Mouse (Mus musculus): Measurements from ENCODE around the gene Kcnab1. TPM values are rescaled to one million over a fixed set of nuclear protein-coding genes. Genes with fewer than 3 reads are reported as not detected.

Gene Kcnab1
- polyA plus RNA-seq, 1 experiment from 2014 or later, result 3.3 TPM

DNA sequence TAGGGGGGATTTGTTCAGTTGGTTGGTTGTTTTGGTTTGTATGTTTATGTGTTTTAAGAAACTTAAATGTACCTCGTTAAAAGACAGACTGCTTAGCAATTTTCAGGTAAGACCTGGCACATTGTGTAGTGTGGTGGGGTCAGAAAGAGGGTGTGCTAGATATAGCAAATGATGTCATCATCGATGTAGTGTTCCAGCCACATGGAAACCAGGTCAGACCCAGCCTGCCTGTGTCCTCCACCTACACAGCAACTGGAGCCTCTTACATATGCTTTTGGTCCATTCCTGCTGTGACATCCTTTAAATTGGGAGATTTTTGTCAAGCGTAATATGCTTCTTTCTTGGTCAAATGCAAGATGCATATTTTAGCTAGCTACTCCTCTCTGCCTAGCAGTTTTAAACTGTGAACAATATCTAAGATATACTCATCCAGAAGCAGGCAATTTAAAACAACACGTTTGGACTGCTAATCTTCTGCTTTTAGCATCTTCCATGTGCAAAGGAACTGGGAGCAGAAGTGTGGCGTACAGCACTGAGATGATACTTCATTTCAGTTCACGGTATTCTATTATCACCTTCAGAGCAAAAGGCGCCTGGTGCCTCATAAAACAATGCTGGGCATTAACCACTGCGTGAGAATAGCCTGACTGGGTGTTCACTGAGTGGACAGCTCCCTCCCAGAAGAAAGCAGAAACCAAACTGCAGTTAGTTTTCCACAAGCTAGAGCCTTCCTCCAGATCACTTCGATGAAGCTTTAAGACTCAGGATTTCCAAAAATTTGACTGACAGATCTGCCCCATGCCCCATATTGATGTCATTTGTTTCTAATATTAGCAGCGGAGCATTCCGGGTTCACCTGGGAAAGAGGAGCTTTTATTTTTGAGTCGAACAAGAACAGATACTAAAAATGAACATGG is 153.6 kb downstream of the Kcnab1 start:
- H3K27me3 ChIP-seq (replicated peaks), result no peaks in the 10 kb centered on the region
- H3K9ac ChIP-seq, result no peak overlapping the region
- no peak for ATAC-seq (ENCODE audit: insufficient number of reproducible peaks, low FRiP score)
- no peak overlapping the region for H3K4me3 ChIP-seq
- no peak overlapping the region for H3K27ac ChIP-seq (ENCODE audit: poor library complexity, severe bottlenecking)
- H3K4me2 ChIP-seq, result no peak overlapping the region
- no peaks in the 10 kb centered on the region for H3K9me3 ChIP-seq (replicated peaks)
- H3K36me3 ChIP-seq, result no peaks in the 10 kb centered on the region
- no peaks in the 10 kb centered on the region for H3K4me1 ChIP-seq (replicated peaks)
- WGBS, result 59% methylated on average over 12 of the region's 12 CpGs

DNA sequence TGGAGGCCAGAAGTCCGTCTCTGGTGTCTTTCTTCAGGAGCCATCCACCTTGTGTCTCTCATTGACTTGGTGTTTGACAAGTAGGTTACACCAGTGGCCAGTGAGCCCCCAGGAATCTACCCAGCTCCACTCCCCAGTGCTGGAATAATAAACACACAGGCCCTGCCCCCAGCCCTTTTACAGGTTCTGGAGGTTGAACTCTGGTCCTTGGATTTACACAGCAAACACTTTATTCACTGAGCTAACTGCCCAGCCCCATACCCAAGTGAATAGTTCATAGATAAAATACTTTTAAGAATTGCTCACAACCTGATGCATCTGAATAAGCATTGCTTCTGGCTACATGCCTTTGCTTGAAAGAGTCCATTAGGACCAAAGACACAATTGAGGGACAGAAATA is 164.1 kb downstream of the Kcnab1 start:
- WGBS, result 62% methylated on average over 1 of the region's 1 CpGs
- no peak overlapping the region for H3K27ac ChIP-seq (ENCODE audit: poor library complexity, severe bottlenecking)
- ATAC-seq (ENCODE audit: insufficient number of reproducible peaks, low FRiP score), result no peak
- no peak overlapping the region for H3K4me3 ChIP-seq
- H3K4me1 ChIP-seq (replicated peaks), result no peaks in the 10 kb centered on the region
- no peak overlapping the region for H3K9ac ChIP-seq
- H3K4me2 ChIP-seq, result no peak overlapping the region
- H3K36me3 ChIP-seq, result no peaks in the 10 kb centered on the region
- no peaks in the 10 kb centered on the region for H3K27me3 ChIP-seq (replicated peaks)
- no peaks in the 10 kb centered on the region for H3K9me3 ChIP-seq (replicated peaks)

DNA sequence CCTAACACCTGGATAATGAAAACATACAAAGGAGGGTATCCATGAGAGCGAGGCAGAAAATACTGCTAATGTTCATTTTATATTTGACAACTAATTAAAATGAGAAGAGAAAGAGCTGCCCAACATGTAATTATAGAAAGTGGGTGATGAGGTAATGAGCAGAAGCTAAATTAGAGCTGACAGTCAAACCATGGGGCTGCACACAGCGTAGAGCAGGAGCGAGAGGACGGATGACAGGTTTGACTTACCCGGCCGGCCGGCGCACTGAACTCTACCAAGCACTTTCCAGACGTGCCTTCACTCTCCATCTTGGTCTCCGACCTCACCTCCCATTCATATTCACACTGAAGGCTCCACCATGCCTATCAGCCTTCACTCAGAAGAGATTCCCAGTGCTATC is 168.6 kb downstream of the Kcnab1 start:
- Histone ChIP-seq H3K4me2 (no peak overlapping the region), H3K4me3 (no peak overlapping the region), H3K9me3 (replicated peaks) (no peaks in the 10 kb centered on the region), H3K36me3 (no peaks in the 10 kb centered on the region), H3K27me3 (replicated peaks) (no peaks in the 10 kb centered on the region), H3K27ac (ENCODE audit: poor library complexity, severe bottlenecking) (no peak overlapping the region), H3K9ac (no peak overlapping the region), H3K4me1 (replicated peaks) (no peaks in the 10 kb centered on the region)
- 84% methylated on average over 10 of the region's 10 CpGs for WGBS
- ATAC-seq (ENCODE audit: insufficient number of reproducible peaks, low FRiP score), result no peak

DNA sequence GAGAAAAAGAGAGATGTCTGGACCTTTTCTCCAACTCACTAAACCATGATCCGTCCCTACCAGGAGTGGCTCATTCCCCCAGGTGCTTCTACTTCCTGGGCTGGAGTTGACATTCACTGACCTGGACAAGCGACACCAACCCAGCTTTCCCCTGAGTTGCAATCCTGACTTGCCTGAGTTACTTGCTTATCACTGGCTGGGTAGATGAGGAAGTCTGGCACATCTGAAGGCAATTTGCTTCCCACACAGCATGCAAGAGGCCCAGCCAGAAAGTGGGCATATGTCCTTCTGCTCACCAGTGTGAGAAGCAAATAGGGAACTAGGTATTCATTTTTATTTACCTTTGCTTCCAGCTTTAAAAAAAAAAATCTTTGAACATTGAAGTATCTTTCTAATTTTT is 174.2 kb downstream of the Kcnab1 start:
- 87% methylated on average over 2 of the region's 2 CpGs for WGBS
- ATAC-seq (ENCODE audit: insufficient number of reproducible peaks, low FRiP score), result no peak
- H3K36me3 ChIP-seq, result no peaks in the 10 kb centered on the region

DNA sequence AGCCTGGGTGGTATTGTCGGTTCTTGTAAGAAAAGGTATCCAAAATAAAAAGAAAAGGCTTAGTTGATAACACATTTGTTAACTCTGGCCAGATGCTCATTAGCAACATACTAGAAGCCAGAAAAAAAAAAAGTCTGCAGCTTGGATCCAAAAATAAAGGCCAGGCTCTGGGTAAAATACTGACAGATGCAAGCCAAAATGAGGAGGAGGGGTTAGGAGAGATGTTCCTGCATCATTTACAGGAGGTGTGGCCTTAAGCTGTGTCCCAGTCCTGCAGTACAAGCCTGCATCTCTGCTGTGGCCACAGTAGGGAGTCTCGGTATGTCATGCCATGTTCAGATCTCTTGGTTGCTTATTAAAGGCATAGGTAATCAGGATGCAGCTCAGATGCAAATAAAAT is 179.8 kb downstream of the Kcnab1 start:
- no peak overlapping the region for H3K4me2 ChIP-seq
- no peaks in the 10 kb centered on the region for H3K4me1 ChIP-seq (replicated peaks)
- no peaks in the 10 kb centered on the region for H3K9me3 ChIP-seq (replicated peaks)
- H3K9ac ChIP-seq, result no peak overlapping the region
- H3K27ac ChIP-seq (ENCODE audit: poor library complexity, severe bottlenecking), result no peak overlapping the region
- no peaks in the 10 kb centered on the region for H3K27me3 ChIP-seq (replicated peaks)
- H3K36me3 ChIP-seq, result no peaks in the 10 kb centered on the region
- no peak overlapping the region for H3K4me3 ChIP-seq
- 74% methylated on average over 2 of the region's 2 CpGs for WGBS
- no peak for ATAC-seq (ENCODE audit: insufficient number of reproducible peaks, low FRiP score)

More for the DNA sequence above, 174.2 kb downstream of the Kcnab1 start:
- Histone ChIP-seq H3K9ac (no peak overlapping the region), H3K4me2 (no peak overlapping the region), H3K9me3 (replicated peaks) (no peaks in the 10 kb centered on the region), H3K4me3 (no peak overlapping the region), H3K27me3 (replicated peaks) (no peaks in the 10 kb centered on the region), H3K27ac (ENCODE audit: poor library complexity, severe bottlenecking) (no peak overlapping the region), H3K4me1 (replicated peaks) (no peaks in the 10 kb centered on the region)

DNA sequence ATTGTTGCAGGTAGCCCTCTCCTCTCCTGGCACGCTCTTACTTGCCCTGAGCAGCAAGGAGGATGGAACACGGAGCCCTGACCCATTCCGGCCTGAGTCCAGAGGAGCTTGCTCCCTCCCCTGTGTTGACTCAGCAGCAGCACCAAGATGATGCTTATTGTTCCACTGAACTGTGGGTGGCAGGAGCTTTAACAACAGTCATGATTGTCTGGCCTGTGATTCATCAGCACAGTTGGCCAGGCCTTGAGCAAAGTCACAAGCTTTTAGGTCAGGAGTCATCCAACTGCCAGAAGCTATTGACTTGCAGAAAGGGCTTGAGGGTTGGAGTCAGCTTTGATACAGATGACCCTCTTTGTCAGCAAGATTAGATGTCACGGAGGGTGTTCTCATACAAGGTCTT is 187.8 kb downstream of the Kcnab1 start:
- H3K4me2 ChIP-seq, result no peak overlapping the region
- H3K9me3 ChIP-seq (replicated peaks), result no peaks in the 10 kb centered on the region
- no peaks in the 10 kb centered on the region for H3K36me3 ChIP-seq
- H3K27ac ChIP-seq (ENCODE audit: poor library complexity, severe bottlenecking), result no peak overlapping the region
- H3K9ac ChIP-seq, result no peak overlapping the region
- H3K27me3 ChIP-seq (replicated peaks), result no peaks in the 10 kb centered on the region
- peaks cover 20% of the 10 kb centered on the region for H3K4me1 ChIP-seq (replicated peaks)
- no peak overlapping the region for H3K4me3 ChIP-seq
- WGBS, result 56% methylated on average over 4 of the region's 4 CpGs
- no peak for ATAC-seq (ENCODE audit: insufficient number of reproducible peaks, low FRiP score)

DNA sequence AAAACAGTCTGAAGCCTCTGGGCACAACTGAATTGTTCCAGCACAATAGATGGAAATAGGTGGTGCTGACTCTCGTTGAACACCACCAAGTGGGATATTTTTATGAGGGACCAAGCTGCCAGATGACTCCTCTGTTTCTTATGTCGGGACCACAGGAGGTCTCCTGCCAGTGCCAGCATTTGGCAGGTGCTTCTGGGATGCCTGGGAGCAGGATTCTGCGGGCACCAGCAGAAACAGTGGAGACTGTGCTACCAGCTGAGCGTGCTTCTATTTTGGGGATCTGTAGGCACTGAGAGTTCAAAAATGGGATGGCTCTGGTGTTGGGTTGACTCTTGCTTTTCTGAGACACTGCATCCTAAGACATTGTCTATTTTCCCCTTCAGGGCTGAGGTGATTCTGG is 190.0 kb downstream of the Kcnab1 start:
- H3K27ac ChIP-seq (ENCODE audit: poor library complexity, severe bottlenecking), result no peak overlapping the region
- no peak overlapping the region for H3K4me3 ChIP-seq
- no peaks in the 10 kb centered on the region for H3K9me3 ChIP-seq (replicated peaks)
- WGBS, result 78% methylated on average over 4 of the region's 4 CpGs
- no peak overlapping the region for H3K9ac ChIP-seq
- H3K36me3 ChIP-seq, result no peaks in the 10 kb centered on the region
- H3K4me1 ChIP-seq (replicated peaks), result peaks cover 20% of the 10 kb centered on the region
- no peaks in the 10 kb centered on the region for H3K27me3 ChIP-seq (replicated peaks)
- no peak for ATAC-seq (ENCODE audit: insufficient number of reproducible peaks, low FRiP score)
- H3K4me2 ChIP-seq, result no peak overlapping the region

DNA sequence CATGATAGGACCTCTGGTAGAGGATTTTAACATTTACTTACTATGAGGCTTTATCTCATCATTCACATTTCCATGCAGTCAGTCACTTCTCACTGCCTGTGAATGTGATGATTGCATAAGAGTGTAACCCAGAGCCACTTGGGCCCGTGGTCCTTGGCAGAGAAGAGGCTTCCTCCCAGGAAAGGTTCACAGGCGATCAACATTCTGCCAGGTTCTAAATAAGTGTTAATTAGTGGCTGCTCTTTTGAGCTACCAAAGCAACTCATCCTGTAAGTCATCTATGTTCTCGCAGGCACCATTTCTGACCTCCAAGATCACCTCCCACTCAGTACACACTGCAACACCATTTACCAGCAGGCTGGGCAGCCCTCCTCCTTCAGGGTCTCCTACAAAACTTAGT is 192.3 kb downstream of the Kcnab1 start:
- Histone ChIP-seq H3K9ac (no peak overlapping the region), H3K4me1 (replicated peaks) (peaks cover 20% of the 10 kb centered on the region)
- ATAC-seq (ENCODE audit: insufficient number of reproducible peaks, low FRiP score), result no peak

DNA sequence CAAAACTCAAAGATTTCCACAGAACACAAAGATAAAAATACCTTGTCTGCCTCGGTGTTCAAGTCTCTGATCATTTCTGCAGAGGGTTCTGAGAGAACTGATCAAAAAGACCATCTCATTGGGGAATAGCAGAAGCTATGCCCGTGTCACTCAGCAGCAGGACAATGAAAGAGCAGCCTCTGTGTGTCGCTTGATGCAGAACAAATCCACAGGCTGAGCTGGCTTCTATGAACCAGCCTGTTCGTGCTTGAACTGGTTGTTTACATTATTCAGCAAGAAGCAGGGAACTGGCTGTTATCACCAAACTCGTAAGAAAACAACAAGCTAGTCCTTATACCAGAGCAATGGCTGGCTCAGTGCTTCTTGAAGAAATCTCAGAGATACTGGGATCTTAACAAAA is 193.4 kb downstream of the Kcnab1 start:
- no peak overlapping the region for H3K4me2 ChIP-seq
- H3K4me1 ChIP-seq (replicated peaks), result peaks cover 13% of the 10 kb centered on the region
- no peak overlapping the region for H3K27ac ChIP-seq (ENCODE audit: poor library complexity, severe bottlenecking)
- H3K27me3 ChIP-seq (replicated peaks), result no peaks in the 10 kb centered on the region
- WGBS, result 24% methylated on average over 5 of the region's 5 CpGs
- no peaks in the 10 kb centered on the region for H3K9me3 ChIP-seq (replicated peaks)
- no peak overlapping the region for H3K9ac ChIP-seq
- H3K4me3 ChIP-seq, result no peak overlapping the region
- ATAC-seq (ENCODE audit: insufficient number of reproducible peaks, low FRiP score), result no peak
- H3K36me3 ChIP-seq, result no peaks in the 10 kb centered on the region

More for the DNA sequence above, 192.3 kb downstream of the Kcnab1 start:
- H3K4me3 ChIP-seq, result no peak overlapping the region
- no peaks in the 10 kb centered on the region for H3K36me3 ChIP-seq
- H3K27ac ChIP-seq (ENCODE audit: poor library complexity, severe bottlenecking), result no peak overlapping the region
- WGBS, result 26% methylated on average over 3 of the region's 3 CpGs
- no peak overlapping the region for H3K4me2 ChIP-seq
- H3K27me3 ChIP-seq (replicated peaks), result no peaks in the 10 kb centered on the region
- no peaks in the 10 kb centered on the region for H3K9me3 ChIP-seq (replicated peaks)

DNA sequence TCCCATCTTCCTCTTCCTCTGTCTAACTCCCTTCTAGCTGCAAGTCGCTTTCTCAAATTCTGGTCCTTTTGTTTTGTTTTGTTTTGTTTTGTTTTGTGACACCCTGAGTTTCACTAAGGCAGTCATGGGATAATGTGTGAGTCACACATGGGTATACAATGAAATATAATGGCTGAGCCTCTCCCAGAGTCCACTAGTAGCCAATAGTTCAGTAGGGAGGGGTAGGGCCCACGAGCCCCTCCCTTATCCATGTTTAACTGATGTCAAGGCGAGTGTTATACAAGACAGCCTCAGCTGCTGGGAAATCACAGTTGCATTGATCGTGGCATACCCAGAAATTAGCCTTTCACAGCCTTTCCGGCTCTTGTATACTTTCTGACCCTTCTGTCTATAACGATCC is 206.7 kb downstream of the Kcnab1 start:
- H3K36me3 ChIP-seq, result no peaks in the 10 kb centered on the region
- H3K27me3 ChIP-seq (replicated peaks), result no peaks in the 10 kb centered on the region
- no peak overlapping the region for H3K4me2 ChIP-seq
- no peak overlapping the region for H3K27ac ChIP-seq (ENCODE audit: poor library complexity, severe bottlenecking)
- ATAC-seq (ENCODE audit: insufficient number of reproducible peaks, low FRiP score), result no peak
- no peak overlapping the region for H3K4me3 ChIP-seq
- H3K9me3 ChIP-seq (replicated peaks), result no peaks in the 10 kb centered on the region
- WGBS, result 74% methylated on average over 6 of the region's 6 CpGs
- H3K9ac ChIP-seq, result no peak overlapping the region
- no peaks in the 10 kb centered on the region for H3K4me1 ChIP-seq (replicated peaks)

DNA sequence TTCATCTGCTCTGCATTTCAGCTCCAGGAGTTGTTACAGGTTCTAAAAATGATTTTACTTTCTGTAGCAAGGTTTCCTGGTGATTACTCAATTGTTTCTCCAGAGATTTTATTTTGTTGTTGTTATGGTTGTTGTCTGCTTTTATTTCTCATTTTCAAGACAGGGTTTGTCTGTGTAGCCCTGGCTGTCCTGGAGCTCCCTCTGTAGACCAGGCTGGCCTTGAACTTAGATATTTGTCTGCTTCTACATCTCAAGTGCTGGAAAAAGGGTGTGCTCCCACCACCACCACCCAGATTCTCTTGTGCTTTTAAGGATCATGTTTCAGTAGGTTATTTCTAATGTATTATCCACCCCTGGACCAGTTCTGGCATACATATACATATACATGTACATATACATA is 207.6 kb downstream of the Kcnab1 start:
- no peaks in the 10 kb centered on the region for H3K36me3 ChIP-seq
- no peak for ATAC-seq (ENCODE audit: insufficient number of reproducible peaks, low FRiP score)
- H3K27me3 ChIP-seq (replicated peaks), result no peaks in the 10 kb centered on the region
- H3K4me3 ChIP-seq, result no peak overlapping the region
- no peaks in the 10 kb centered on the region for H3K9me3 ChIP-seq (replicated peaks)
- no peak overlapping the region for H3K27ac ChIP-seq (ENCODE audit: poor library complexity, severe bottlenecking)
- H3K9ac ChIP-seq, result no peak overlapping the region
- H3K4me2 ChIP-seq, result no peak overlapping the region
- H3K4me1 ChIP-seq (replicated peaks), result no peaks in the 10 kb centered on the region
